Mouse (Mus musculus) brain, embryonic 14.5 days (tissue): ENCODE results near the gene Disp2. TPM values are rescaled to one million over a fixed set of nuclear protein-coding genes. Genes with fewer than 3 reads are reported as not detected.

Source experiments
- DNase-seq: peaks from one replicate; pipeline ENCODE4 v3.0.0-alpha.2; 2011; ENCODE audit warnings: low read depth
- CTCF ChIP-seq: fragments of 200-500 bp; IDR thresholded peaks from 2 replicates; pipeline ENCODE4 v1.5.1; 2012; ENCODE audit warnings: inconsistent platforms, mild to moderate bottlenecking, moderate library complexity, borderline replicate concordance; ENCODE audit not compliant: insufficient read depth, insufficient read length; ENCODE audit errors: extremely low read depth
- POLR2A ChIP-seq: fragments of 200-500 bp; IDR thresholded peaks from 2 replicates; pipeline ENCODE4 v1.6.1; 2012; ENCODE audit warnings: mild to moderate bottlenecking, inconsistent platforms, borderline replicate concordance; ENCODE audit not compliant: poor library complexity, insufficient read depth, insufficient read length, severe bottlenecking; ENCODE audit errors: extremely low read depth
- polyA plus RNA-seq: library from polyadenylated mRNA; depleted of rRNA; stranded (reverse); fragments of >200 nt; gene quantifications from 2 replicates; pipeline ENCODE4 v1.2.3, GENCODE M21; 2012

Disp2 gene
- polyA plus RNA-seq, 1 experiment: 108 TPM

DNA sequence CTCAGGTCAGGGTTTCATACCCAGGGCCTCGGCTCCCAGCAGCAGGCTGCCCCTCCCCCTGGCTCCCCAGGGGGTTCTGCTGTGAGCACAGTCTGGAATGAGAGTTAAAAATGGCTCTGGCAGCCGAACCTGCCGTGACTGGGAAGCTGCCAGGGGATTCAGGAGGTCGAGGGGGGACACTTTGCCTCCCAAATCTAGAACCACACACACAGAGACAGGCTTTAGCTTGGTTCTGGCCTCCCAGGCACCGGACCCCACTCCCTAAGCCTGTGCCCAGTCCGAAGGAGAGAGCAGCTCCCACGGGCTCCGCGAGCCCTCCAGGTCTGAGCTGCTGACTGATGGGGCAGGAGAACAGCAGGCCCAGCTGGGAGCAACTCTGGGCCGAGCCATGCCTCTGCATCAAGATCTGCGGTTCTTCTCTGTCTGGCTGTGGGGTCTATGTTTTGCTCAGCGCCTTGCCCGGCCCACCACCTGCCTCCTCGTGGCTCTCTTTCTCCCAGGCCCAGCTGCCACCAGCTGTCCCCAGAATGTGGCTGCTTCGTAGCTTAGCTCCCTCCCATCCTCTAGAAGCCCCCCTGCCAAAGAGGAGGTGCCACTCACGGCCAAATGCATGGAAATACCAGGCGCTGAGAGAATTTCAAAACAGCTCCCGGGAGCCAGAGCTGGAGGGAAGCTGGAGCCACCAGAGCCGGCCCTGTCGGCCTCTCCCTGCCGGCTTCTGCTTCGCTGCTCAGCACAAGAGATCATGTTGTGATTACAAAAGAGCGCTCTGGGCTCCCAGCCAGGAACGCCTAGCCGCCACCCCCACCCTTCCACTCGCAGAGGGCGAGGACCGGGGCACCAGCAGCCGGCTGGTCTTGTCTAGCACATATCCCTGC lies 17.4 kb upstream of the Disp2 start, which contains the start of gene Ccdc9b:
TSS of gene Ccdc9b (minus strand) at position 756 of the 878 bp plus-strand sequence.
- peak; percentile 97 for DNase-seq

DNA sequence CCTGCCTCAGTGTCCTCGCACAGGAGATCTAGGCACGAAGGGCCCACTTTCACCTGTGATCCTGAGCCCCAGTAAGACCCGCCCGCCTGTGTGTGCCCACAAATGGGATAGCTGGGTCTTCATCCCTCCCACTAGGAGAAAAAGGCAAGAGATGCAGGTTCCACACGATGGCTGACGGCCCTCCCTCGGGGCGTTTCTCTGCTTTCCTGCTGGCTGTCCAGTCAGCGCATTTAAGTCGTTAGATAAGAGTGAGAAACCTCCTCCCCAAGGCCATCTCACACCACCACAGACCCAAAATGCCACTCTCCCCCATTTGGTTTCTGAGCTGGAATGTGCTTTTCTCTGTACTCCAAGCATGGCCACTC lies 16.8 kb upstream of the Disp2 start:
- no peak for DNase-seq
- no peak for TF ChIP-seq POLR2A
- TF ChIP-seq CTCF: no peak

More for the DNA sequence above, 17.4 kb upstream of the Disp2 start, which contains the start of gene Ccdc9b:
- TF ChIP-seq POLR2A: peak; percentile 43; the same call in 1 of the 2 replicates
- TF ChIP-seq CTCF: no peak

GRCm38 (mm10) chr2:118763469-118763868 lies 16.1 kb upstream of the Disp2 start:
- peak; percentile 44 for DNase-seq
- no peak for TF ChIP-seq POLR2A
- no peak for TF ChIP-seq CTCF

DNA sequence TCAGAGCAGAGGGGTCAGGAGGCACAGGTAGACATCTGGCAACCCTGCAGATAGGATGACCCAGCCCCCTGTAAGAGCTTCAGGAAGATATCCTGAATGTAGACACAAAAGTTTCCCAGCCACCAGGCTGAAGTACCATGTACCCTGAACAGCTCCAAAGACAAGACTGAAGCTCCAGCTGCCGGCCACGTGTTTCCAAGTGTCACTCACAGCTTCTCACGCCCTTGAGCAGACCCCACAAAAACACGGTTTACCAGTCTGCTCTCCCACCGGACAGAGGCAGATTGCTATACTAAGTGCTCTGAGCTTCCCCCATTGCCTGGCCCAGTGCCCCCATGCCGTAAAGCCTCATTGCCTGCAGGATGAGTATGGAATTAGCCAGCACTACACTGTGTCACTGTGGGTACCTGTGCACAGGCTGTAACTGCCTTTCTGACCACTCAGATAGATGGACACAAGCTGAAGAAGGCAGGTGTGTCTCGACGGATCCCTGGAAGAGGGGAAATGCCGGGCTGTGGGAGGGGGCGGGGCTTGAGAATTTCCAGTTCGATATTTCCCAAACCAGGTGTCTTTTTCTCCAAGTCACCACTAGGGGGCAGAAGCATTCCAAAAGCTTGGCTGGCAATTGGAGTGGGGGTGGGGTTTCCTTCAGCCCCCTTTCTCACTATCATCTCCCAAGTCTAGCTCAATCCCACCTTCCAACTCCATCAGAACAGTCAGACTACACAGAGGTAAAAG lies 15.3 kb upstream of the Disp2 start:
- peak; percentile 78 for DNase-seq
- no peak for TF ChIP-seq POLR2A
- TF ChIP-seq CTCF: peak; percentile 73

DNA sequence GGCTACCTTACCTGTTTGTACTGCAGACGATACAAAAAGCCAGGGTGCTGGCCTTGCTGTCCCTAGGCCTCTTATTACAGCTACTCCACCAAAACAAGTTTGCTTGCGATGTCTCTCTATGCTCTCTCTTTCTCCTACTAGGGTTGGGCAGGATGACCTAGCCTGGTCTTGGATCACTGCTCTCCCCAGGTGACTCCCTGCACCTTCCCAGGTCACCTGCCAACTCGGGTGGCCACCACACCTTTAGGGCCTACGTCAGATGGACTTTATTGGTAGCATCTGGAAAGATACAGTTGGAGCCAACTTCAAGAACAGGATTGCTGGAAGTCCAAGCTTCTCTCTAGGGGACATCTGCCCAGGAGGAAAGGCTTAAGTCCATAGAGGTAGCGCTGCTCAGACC lies 14.6 kb upstream of the Disp2 start:
- DNase-seq: no peak
- no peak for TF ChIP-seq CTCF
- TF ChIP-seq POLR2A: no peak

DNA sequence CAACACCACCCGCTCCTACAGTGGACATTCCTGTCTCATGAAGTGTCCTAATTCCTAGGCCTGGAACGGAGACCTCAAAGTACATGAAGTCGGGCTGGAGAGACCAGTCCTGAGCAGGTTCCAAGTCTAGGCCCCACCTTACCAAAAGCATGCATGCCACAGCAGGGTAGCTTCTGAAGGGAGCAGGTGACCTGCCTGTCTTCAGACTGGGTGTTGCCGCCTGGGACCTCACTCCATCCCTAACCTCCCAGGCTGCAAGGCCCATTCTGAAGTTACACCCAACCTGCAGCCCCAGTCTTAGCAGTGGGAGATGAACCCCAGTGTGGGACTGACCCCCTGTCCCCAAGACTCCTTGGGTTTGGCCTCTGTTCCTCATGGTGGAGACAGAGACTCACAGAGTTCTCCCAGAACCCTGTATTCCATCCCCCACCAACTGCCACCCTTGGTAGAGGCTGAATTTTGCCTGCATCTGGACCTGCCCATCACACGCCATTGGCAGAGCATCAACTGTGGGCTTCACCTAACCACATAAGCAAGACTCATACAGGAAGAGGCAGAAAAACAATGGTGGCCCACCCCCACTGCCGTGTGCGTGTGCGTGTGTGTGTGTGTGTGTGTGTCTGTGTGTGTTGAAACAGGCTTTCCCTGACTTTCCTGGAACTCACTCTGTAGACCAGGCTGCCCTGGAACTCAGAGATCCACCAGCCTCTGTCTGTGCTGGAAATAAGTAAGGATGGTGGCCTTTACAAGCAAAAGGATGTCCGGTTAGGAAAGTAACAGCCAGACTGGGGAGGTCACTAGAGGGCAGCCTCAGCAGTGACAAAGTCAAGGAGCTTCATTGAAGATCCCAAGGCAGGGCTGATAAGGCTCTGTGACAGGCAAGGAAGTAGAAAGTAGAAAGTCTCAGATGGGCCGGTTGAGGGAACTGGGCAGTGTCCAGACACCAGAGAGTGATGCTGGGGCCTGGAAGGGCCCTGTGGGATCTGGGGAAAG lies 13.2 kb upstream of the Disp2 start:
- no peak for DNase-seq
- TF ChIP-seq CTCF (no peak), POLR2A (no peak)

GRCm38 (mm10) chr2:118772158-118772874 lies 7.2 kb upstream of the Disp2 start, which contains the start of gene Phgr1:
TSS of gene Phgr1 (plus strand) at chr2:118772769.
- no peak for TF ChIP-seq CTCF
- no peak for DNase-seq

DNA sequence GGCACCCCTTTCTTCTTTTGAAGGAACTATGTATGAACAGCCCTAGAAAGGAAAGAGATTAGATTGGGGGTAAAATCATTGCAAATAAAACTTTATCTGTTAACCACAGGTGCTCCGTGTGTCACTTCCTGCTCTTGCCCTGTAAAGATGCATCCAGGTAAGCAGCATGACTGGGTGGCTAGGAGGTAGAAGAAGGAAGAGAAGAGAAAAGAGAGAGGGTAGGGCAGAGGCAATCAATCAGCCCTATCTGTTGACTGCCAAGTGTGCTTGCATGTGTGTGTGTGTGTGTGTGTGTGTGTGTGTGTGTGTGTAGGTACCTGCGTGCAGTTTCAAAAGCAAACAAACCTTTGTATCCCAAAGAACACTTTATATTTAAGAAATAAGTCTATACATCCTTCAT lies 5.0 kb upstream of the Disp2 start:
- TF ChIP-seq CTCF (no peak), POLR2A (no peak)
- no peak for DNase-seq

DNA sequence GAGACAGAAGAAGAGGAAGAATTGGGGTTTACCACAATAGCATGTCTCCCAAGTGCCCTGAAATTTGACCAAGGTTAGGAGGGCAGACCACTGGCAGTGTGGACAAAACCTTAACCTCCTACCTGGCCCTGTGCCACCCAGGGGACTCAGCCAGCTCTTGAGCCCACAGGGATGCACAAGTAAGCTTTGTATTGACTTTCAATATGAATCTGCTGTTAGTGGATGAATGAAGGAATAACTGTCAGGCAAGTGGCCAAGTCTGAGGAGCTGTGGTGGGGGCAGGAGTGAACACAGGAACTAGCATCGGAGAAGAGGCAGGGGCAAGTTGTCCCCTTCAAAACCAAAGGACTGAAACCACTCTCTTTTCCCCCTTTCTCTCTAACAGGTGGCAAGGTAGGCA lies 4.1 kb upstream of the Disp2 start:
- no peak for TF ChIP-seq CTCF
- no peak for TF ChIP-seq POLR2A
- DNase-seq: peak; percentile 57

DNA sequence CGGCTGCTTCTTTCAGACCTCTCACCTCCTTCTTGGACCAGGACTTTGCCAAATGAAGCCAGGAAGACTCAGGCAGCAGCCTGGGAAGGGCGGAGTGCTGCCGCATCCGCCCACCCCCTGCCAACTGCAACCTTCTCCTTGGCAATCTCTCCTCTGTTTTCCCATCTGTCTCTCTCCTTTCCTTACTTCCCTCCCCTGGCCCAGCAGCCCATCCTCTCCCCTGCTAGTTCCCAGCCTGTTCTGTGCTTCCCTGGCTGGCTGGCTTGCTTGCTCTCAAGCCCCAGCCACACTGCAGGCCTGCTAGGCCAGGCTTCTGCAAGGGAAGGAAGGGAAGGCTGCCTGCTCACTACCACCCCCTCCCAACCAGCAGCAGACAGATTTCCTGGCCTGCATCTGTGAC lies 3.7 kb upstream of the Disp2 start:
- no peak for TF ChIP-seq POLR2A
- no peak for TF ChIP-seq CTCF
- peak; percentile 83 for DNase-seq
